Comparison of ENCODE assay signal across 8 mouse cellular contexts in genomic region chr1:131525586-131526271, GRCm38 (mm10). TPM values are rescaled to one million over a fixed set of nuclear protein-coding genes. Genes with fewer than 3 reads are reported as not detected.
DNase-seq lines count a peak whose midpoint lies in the region; ATAC-seq and TF ChIP-seq lines count a peak whose summit lies in the region.

No protein-coding gene starts in this region.

- H3K4me3 ChIP-seq in intestine, postnatal 0 days (ENCODE audit: low read depth, low read length), result peak overlapping the region; percentile 60
- H3K4me3 ChIP-seq in limb, embryonic 13.5 days, result peak overlapping the region; percentile 84
- peak overlapping the region; percentile 88 for H3K4me3 ChIP-seq in myocyte

- peaks cover 52% of the 10 kb centered on the region for H3K79me2 ChIP-seq in myocyte (ENCODE audit: control insufficient read depth, insufficient read depth)

- H3K4me2 ChIP-seq in intestine, postnatal 0 days (replicated peaks; ENCODE audit: low read depth), result peak overlapping the region; percentile 100
- H3K4me2 ChIP-seq in limb, embryonic 13.5 days (replicated peaks), result peak overlapping the region; percentile 94
- peak overlapping the region; percentile 92 for H3K4me2 ChIP-seq in myocyte (ENCODE audit: low read depth)

- no peak for ATAC-seq in intestine, postnatal 0 days
- no peak for ATAC-seq in limb, embryonic 13.5 days (ENCODE audit: low FRiP score, low read depth)

- under 1% methylated on average over 41 of the region's 41 CpGs for WGBS in intestine, postnatal 0 days
- WGBS in limb, embryonic 13.5 days, result under 1% methylated on average over 41 of the region's 41 CpGs

- no peaks in the 10 kb centered on the region for H3K36me3 ChIP-seq in intestine, postnatal 0 days (ENCODE audit: control insufficient read depth, insufficient read depth)
- H3K36me3 ChIP-seq in limb, embryonic 13.5 days, result no peaks in the 10 kb centered on the region
- H3K36me3 ChIP-seq in myocyte (ENCODE audit: control insufficient read depth, insufficient read depth), result no peaks in the 10 kb centered on the region

- TF ChIP-seq CTCF in intestine, postnatal 0 days (IDR thresholded peaks at IDR 0.05; ENCODE audit: low read depth), result no peak

- H3K27ac ChIP-seq in intestine, postnatal 0 days (ENCODE audit: low read depth, low read length), result peak overlapping the region; percentile 88; the same call in 1 of the 2 replicates
- peak overlapping the region; percentile 97 for H3K27ac ChIP-seq in limb, embryonic 13.5 days

- no peak for TF ChIP-seq POLR2A in myocyte (IDR thresholded peaks at IDR 0.05; ENCODE audit: insufficient read length, low read depth)

- peaks cover 3% of the 10 kb centered on the region; the same call in 1 of the 2 replicates for H3K4me1 ChIP-seq in intestine, postnatal 0 days (replicated peaks; ENCODE audit: control insufficient read depth, insufficient read depth, low read length)
- H3K4me1 ChIP-seq in limb, embryonic 13.5 days, result peaks cover 61% of the 10 kb centered on the region

- DNase-seq in lung, adult 18-20 months, result peak; percentile 31 to 33
- no peak for DNase-seq in lung, postnatal 25 days (ENCODE audit: low spot score)
- DNase-seq in cerebellum, postnatal 14 days, result peak; percentile 72 to 74
- peak; percentile 40 for DNase-seq in gastrocnemius, postnatal 10 days
- peak; percentile 25 to 26 for DNase-seq in thymus, adult 18-20 months

- H3K9me3 ChIP-seq in intestine, postnatal 0 days (ENCODE audit: control insufficient read depth), result no peaks in the 10 kb centered on the region
- H3K9me3 ChIP-seq in limb, embryonic 13.5 days, result no peaks in the 10 kb centered on the region

- H3K9ac ChIP-seq in intestine, postnatal 0 days (ENCODE audit: low read depth, low read length), result peak overlapping the region; percentile 74
- peak overlapping the region; percentile 88 for H3K9ac ChIP-seq in limb, embryonic 13.5 days

- H3K27me3 ChIP-seq in intestine, postnatal 0 days (replicated peaks; ENCODE audit: control insufficient read depth, insufficient read depth, low read length), result no peaks in the 10 kb centered on the region
- H3K27me3 ChIP-seq in limb, embryonic 13.5 days, result no peaks in the 10 kb centered on the region
- H3K27me3 ChIP-seq in myocyte (ENCODE audit: control insufficient read depth, insufficient read depth, insufficient read length), result no peaks in the 10 kb centered on the region

- H3ac ChIP-seq in myocyte (ENCODE audit: control insufficient read depth, insufficient read length), result peak overlapping the region; percentile 59

TF ChIP-seq in myocyte, 11 proteins besides CTCF, POLR2A, EP300 and RAD21:
- TF ChIP-seq MYOG (IDR thresholded peaks at IDR 0.05; ENCODE audit: control insufficient read depth in 1 of 3, insufficient read depth in 1 of 3, insufficient read length in 2 of 3, low read depth in 2 of 3), result no peak
- no peak for TF ChIP-seq MYOD1 (IDR thresholded peaks at IDR 0.05; ENCODE audit: control insufficient read depth in 1 of 3, insufficient read length in 2 of 3, low read depth in 2 of 3)
- no peak for TF ChIP-seq REST (IDR thresholded peaks at IDR 0.05; ENCODE audit: insufficient read depth, insufficient read length)
- no peak for TF ChIP-seq CEBPB (IDR thresholded peaks at IDR 0.05; ENCODE audit: insufficient read depth, poor library complexity, severe bottlenecking)
- TF ChIP-seq TCF12 (IDR thresholded peaks at IDR 0.05; ENCODE audit: insufficient read depth, poor library complexity, severe bottlenecking), result no peak
- TF ChIP-seq MAX (IDR thresholded peaks at IDR 0.05; ENCODE audit: low read depth), result no peak
- no peak for TF ChIP-seq SRF (IDR thresholded peaks at IDR 0.05; ENCODE audit: control insufficient read depth, insufficient read length, low read depth)
- TF ChIP-seq TCF3 (IDR thresholded peaks at IDR 0.05; ENCODE audit: insufficient read length, low read depth), result no peak
- TF ChIP-seq USF1 (IDR thresholded peaks at IDR 0.05; ENCODE audit: low read depth), result no peak
- TF ChIP-seq E2F4 (IDR thresholded peaks at IDR 0.05; ENCODE audit: insufficient read depth), result no peak
- TF ChIP-seq POLR2AphosphoS2 (IDR thresholded peaks at IDR 0.05; ENCODE audit: insufficient read length, low read depth), result no peak

RNA-seq across cellular contexts. Expression of gene Srgap2, which starts 1.4 kb away (rescaled TPM):
- total RNA-seq in gastrocnemius, postnatal 10 days (2021), result 10 to 100 TPM; 43.7 to 53.7 TPM
- 3.1 and 5.4 TPM in 2 replicates for polyA plus RNA-seq in intestine, postnatal 0 days (2015; fragmentation: Nextera tagmentation; extraction: Ambion mirVana)
- polyA plus RNA-seq in limb, embryonic 13.5 days (2015; fragmentation: Nextera tagmentation; extraction: Ambion mirVana), result 16.6 and 16.9 TPM in 2 replicates
- polyA plus RNA-seq in myocyte (2012; fragmentation: generic; extraction: Trizol), result 19.1 TPM

RNA-seq across cellular contexts. Expression of gene Fam72a, which starts 2.0 kb away (rescaled TPM):
- 1 to 10 TPM; 1.0 to 1.4 TPM for total RNA-seq in gastrocnemius, postnatal 10 days (2021)
- 0.86 and 1.1 TPM in 2 replicates for polyA plus RNA-seq in intestine, postnatal 0 days (2015; fragmentation: Nextera tagmentation; extraction: Ambion mirVana)
- 2.5 and 2.8 TPM in 2 replicates for polyA plus RNA-seq in limb, embryonic 13.5 days (2015; fragmentation: Nextera tagmentation; extraction: Ambion mirVana)
- 1.9 TPM for polyA plus RNA-seq in myocyte (2012; fragmentation: generic; extraction: Trizol)
